Mouse (Mus musculus) spleen, postnatal 14 days (tissue): ENCODE results near the gene Senp5.
A peak's percentile ranks its signal among the peaks of the same experiment; 100 is the strongest.

Experiments
- DNase-seq, 2 experiments: peaks; one replicate each; pipeline ENCODE4 v3.0.0; 2021 to 2022; ENCODE audit warnings: low spot score in 2 of 2

Gene Senp5

GRCm38 (mm10) chr16:31940586-31940985, 62.5 kb downstream of the Senp5 start:
- DNase-seq: no peak

GRCm38 (mm10) chr16:31938856-31939255, 64.2 kb downstream of the Senp5 start:
- DNase-seq: no peak

- no peak for DNase-seq
Measured at GRCm38 (mm10) chr16:31936568-31936967, 66.5 kb downstream of the Senp5 start.

GRCm38 (mm10) chr16:31935091-31935979, 67.8 kb downstream of the Senp5 start:
- DNase-seq: no peak

GRCm38 (mm10) chr16:31934550-31935010, 68.5 kb downstream of the Senp5 start:
- no peak for DNase-seq

GRCm38 (mm10) chr16:31933751-31934549, 69.1 kb downstream of the Senp5 start, which contains the start of gene Pigz:
Gene Pigz (plus strand): TSS chr16:31933851.
- no peak for DNase-seq

GRCm38 (mm10) chr16:31932840-31933697, 70.0 kb downstream of the Senp5 start:
- DNase-seq: peak; percentile 42 to 60

- DNase-seq: no peak
Measured at GRCm38 (mm10) chr16:31932255-31932654, 70.8 kb downstream of the Senp5 start.

GRCm38 (mm10) chr16:31931330-31931729, 71.8 kb downstream of the Senp5 start:
- DNase-seq: no peak

GRCm38 (mm10) chr16:31927412-31927811, 75.7 kb downstream of the Senp5 start:
- no peak for DNase-seq

GRCm38 (mm10) chr16:31926547-31927182, 76.4 kb downstream of the Senp5 start:
- no peak for DNase-seq

GRCm38 (mm10) chr16:31926091-31926490, 77.0 kb downstream of the Senp5 start:
- DNase-seq: no peak

GRCm38 (mm10) chr16:31924368-31924767, 78.7 kb downstream of the Senp5 start:
- DNase-seq: no peak

GRCm38 (mm10) chr16:31918248-31918724, 84.8 kb downstream of the Senp5 start:
- peak in 1 of 2 experiments; percentile 44 for DNase-seq

- DNase-seq: no peak
Measured at GRCm38 (mm10) chr16:31917776-31918175, 85.3 kb downstream of the Senp5 start.

GRCm38 (mm10) chr16:31910281-31910847, 92.7 kb downstream of the Senp5 start:
- DNase-seq: no peak
